In the genomic region with DNA sequence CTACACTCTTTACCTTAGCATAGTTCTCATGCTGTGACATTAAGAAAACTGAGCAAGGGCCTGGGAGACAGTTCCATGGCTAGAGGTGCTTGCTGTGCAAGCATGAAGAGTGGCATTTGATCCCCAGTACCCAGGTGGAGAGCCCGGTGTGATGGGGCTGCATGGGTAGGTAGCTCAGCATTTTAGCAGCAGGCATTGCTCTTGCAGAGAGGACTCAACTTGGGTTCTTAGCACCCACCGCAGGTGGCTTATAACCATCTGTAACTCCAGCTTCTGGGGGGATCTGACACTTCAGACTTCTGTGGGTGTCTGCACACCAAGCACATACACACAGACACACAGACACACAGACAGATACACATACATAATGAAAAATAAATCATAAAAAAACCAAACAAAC, we compare ENCODE assay signal across 28 mouse cellular contexts.
"Had no signal": no experiment of that assay in that cellular context is flagged by ENCODE, and none has a peak within 500 bp of the region (broad histone marks: within the 10 kb centered on the region; RNA-seq: fewer than 3 reads in every experiment).

No protein-coding gene starts in this region.

- H3K27ac ChIP-seq: embryonic facial prominence, embryonic 10.5 days; embryonic facial prominence, embryonic 12.5 days; embryonic facial prominence, embryonic 13.5 days; embryonic facial prominence, embryonic 15.5 days; forebrain, embryonic 10.5 days; forebrain, embryonic 12.5 days; forebrain, embryonic 13.5 days; forebrain, embryonic 15.5 days; gastrocnemius, adult 2 months; heart, adult 2 months had no signal

- H3K9ac ChIP-seq: embryonic facial prominence, embryonic 12.5 days; embryonic facial prominence, embryonic 13.5 days; embryonic facial prominence, embryonic 15.5 days; forebrain, embryonic 12.5 days; forebrain, embryonic 13.5 days; forebrain, embryonic 15.5 days; forebrain, postnatal 0 days had no signal

- H3K9me3 ChIP-seq: embryonic facial prominence, embryonic 10.5 days; embryonic facial prominence, embryonic 12.5 days; embryonic facial prominence, embryonic 13.5 days; embryonic facial prominence, embryonic 15.5 days; forebrain, embryonic 10.5 days; forebrain, embryonic 12.5 days; forebrain, embryonic 13.5 days; forebrain, embryonic 15.5 days had no signal

- H3K4me2 ChIP-seq: embryonic facial prominence, embryonic 12.5 days; embryonic facial prominence, embryonic 13.5 days; embryonic facial prominence, embryonic 15.5 days; forebrain, embryonic 12.5 days; forebrain, embryonic 13.5 days; forebrain, embryonic 15.5 days had no signal

- H3K4me3 ChIP-seq: embryonic facial prominence, embryonic 10.5 days; embryonic facial prominence, embryonic 12.5 days; embryonic facial prominence, embryonic 13.5 days; embryonic facial prominence, embryonic 15.5 days; erythroblast, embryonic 14.5 days; forebrain, embryonic 10.5 days; forebrain, embryonic 12.5 days; forebrain, embryonic 13.5 days; forebrain, embryonic 15.5 days; gastrocnemius, adult 2 months; heart, adult 2 months had no signal

- H3K4me1 ChIP-seq: embryonic facial prominence, embryonic 13.5 days; embryonic facial prominence, embryonic 15.5 days had no signal

- ATAC-seq: forebrain, embryonic 13.5 days; forebrain, embryonic 14.5 days; forebrain, embryonic 15.5 days; forebrain, embryonic 16.5 days; forebrain, postnatal 0 days had no signal

- H3K27me3 ChIP-seq: embryonic facial prominence, embryonic 12.5 days; embryonic facial prominence, embryonic 13.5 days; embryonic facial prominence, embryonic 15.5 days; forebrain, embryonic 12.5 days; forebrain, embryonic 13.5 days; forebrain, embryonic 15.5 days had no signal

- DNase-seq: cerebellum, adult 2 months; cerebellum, adult 8-10 months; cerebellum, adult 9-10 months; cerebellum, adult 9-11 months; cerebellum, postnatal 10 days; cerebellum, postnatal 14 days; cerebellum, postnatal 25 days; cerebellum, postnatal 36 days; embryo, embryonic 11 days; forebrain, postnatal 0 days; gastrocnemius, adult 2 months; gastrocnemius, postnatal 10 days; gastrocnemius, postnatal 14 days; gastrocnemius, postnatal 25 days; gastrocnemius, postnatal 36 days; heart, adult 18-20 months; heart, adult 2 months had no signal
